Mouse (Mus musculus) urinary bladder, adult 18-20 months (tissue): ENCODE data around the gene Tctn3.

Experiments used
- DNase-seq, 2 experiments: peaks; one replicate each; pipeline ENCODE4 v3.0.0; 2022; ENCODE audit warnings: low spot score in 2 of 2, mixed read lengths in 2 of 2

Gene Tctn3

DNA sequence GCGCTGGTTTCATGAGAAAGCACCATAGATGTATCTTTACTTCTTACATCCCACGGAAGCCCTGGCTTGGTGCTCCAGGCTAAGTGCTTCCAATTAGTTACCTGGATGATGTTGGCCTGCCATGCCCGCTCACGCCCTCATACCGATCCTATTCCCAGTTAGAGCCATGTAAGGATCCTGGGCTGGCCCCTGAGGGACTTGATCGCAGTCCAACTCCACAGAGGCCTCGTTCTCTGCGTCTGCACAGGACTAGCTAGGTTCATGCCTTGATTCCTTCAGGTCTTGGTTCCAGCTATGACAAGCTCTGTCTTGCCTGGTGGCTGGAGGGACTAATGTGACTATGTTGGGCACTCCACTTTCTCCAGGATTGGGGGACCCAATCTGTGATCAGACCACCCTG is 56.9 kb downstream of the Tctn3 start:
- no peak for DNase-seq

DNA sequence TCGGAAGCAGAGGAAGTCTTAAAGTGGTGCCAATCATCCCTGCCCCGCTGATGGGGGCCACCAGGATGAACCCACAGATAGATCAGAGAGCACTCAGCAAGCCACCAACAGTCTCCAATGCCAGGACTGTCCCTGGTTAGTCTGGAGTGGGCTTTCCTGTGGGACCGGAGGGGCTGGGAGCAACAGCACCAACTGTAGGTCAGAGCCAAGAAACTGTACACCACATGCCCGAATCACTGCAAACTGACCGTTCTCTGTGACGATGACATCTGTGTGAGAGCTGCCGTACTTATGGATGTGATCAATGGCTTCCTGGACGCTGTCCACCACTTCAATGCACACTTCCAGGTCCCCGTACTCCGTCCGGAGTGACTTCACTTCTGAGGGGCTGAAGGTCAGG is 57.7 kb downstream of the Tctn3 start:
- DNase-seq, result no peak

GRCm38 (mm10) chr19:40553849-40554248 is 58.2 kb downstream of the Tctn3 start:
- no peak for DNase-seq

DNA sequence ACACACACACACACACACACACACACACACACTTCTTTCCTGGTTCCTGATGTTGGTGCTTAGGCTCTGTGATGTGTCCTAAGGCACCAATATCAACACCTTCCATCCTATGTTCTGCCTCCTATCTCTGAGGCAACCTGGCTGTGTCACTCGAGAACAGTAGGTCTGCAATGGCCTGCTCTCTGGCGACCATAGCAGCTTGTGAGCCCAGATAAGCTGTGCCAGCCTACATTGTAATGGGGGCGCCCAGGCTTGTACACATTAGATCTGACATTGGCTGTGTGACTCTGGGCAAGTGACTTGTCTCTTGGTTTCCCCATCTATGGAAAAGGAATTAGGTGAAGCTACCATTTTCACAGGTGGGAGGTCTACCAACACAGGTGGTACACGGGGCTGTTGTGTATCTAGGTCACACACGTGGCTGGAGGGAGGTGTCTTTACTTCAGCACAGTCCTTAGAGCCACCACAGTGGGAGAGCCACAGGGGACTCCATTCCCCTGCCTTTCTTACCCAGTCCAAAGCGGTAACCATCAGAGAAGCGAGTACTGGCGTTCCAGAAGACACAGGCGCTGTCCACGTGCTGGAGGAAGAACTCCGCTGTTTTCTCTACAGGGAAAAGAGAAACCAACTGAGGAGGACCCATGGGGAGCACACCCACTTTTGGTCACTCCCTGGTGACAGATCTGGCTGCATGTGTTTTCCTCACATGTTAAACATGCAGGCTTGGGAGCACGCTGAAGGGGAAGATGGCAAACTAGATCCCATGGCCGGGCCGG is 58.8 kb downstream of the Tctn3 start:
- DNase-seq, result no peak

GRCm38 (mm10) chr19:40549516-40550135 is 62.4 kb downstream of the Tctn3 start:
- DNase-seq, result no peak

DNA sequence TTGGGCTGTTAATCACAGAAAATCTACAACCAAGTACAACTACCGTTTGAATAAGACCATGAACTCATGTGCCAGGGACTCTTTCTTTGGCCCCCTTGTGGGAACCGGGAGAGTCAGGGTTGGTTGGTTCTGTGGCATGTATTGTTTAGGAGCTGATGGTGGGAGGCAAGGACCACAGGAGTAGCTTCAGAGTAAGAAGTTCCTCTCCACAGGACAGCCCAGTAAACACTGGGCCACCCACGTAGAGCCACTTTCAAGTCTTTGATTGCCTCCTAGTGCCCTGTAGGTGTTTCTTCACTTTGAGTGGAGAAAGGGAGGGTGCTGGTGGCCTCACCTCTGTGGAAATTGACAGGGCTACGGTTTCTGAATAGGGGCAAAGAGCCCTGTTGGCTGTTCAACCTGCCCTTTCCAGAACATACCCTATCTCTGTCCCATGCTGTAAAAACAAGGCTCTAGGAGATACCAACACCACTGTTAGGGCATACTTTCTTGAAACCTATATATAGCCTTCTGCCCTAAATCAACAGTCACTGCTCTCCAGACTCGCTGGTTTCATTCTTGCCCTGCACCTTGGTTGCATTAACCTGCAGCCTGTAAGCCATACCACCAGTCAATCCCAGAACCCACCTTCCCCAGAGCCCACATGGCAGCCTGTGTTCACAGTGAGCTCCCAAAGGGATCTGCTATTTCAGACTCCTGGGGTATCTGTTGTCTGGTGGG is 63.1 kb downstream of the Tctn3 start:
- no peak for DNase-seq

- no peak for DNase-seq
These were observed 63.6 kb downstream of the Tctn3 start for GRCm38 (mm10) chr19:40548386-40548785.
